Mouse (Mus musculus) E14TG2a.4 (cell line): ENCODE results near the gene Ccdc171.
A peak's percentile ranks its signal among the peaks of the same experiment; 100 is the strongest.

Experiments
- CTCF ChIP-seq: conservative IDR thresholded peaks from 2 replicates; pipeline ENCODE4 v1.5.1; 2014; ENCODE audit warnings: low read length
- POU5F1 ChIP-seq: IDR thresholded peaks from 2 replicates; pipeline ENCODE4 v1.6.1; 2014; ENCODE audit warnings: low read length, borderline replicate concordance

DNA sequence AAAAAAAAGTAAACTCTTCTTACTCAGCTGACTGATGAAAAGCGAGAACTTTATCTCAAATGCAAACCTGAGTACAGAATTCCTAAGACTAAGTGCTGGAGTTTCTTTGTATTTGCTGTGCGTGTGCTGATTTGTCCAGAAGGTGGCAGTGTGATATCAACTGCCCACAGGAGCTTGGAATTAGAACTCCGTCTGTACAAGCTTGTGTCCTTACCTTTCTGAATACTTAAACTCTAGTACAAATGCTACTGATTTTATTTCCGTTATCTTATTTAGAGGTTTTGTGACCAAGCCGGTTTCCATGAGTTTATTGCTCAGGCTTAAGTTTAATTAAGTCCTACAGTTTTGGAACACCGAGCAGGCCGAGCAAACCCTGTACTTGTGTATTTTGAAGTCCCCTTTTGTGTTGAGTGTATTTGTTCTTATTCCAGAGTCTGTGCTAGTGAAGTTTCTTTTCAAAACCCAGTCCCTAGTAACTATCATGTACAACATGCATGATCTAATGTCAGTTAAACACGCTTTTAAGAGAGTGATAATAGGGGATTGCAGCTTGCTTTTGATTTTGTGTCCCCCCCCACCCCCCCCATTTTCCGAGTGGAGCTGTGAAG is 269.1 kb downstream of the Ccdc171 start:
- peak; percentile 80 for TF ChIP-seq CTCF
- no peak for TF ChIP-seq POU5F1
